Mouse (Mus musculus) stomach, embryonic 16.5 days (tissue): ENCODE data around the gene Adrb1. TPM values are rescaled to one million over a fixed set of nuclear protein-coding genes. Genes with fewer than 3 reads are reported as not detected.
A peak's percentile ranks its signal among the peaks of the same experiment; 100 is the strongest.

ENCODE experiments used
- ATAC-seq: fragments of 200-750 bp; cut with Nextera tagmentation; 2 replicates; pipeline ENCODE4 v1.8.0; 2017; ENCODE audit warnings: moderate number of reproducible peaks, moderate TSS enrichment; ENCODE audit not compliant: insufficient read depth, low FRiP score
- H3K27ac ChIP-seq: fragments of 300-500 bp; sonication (generic); 2 replicates; pipeline ENCODE4 v1.5.1; 2014; ENCODE audit warnings: low read length
- H3K27me3 ChIP-seq: fragments of 300-500 bp; sonication (generic); 2 replicates; pipeline ENCODE4 v1.6.1; 2014; ENCODE audit warnings: low read length, control low read depth, mixed read lengths; ENCODE audit not compliant: control insufficient read depth, insufficient read depth
- H3K36me3 ChIP-seq: fragments of 300-500 bp; sonication (generic); 2 replicates; pipeline ENCODE4 v1.6.1; 2014; ENCODE audit warnings: low read length; ENCODE audit not compliant: control insufficient read depth, insufficient read depth
- H3K4me1 ChIP-seq: fragments of 300-500 bp; sonication (generic); 2 replicates; pipeline ENCODE4 v1.6.1; 2014; ENCODE audit warnings: low read length, control low read depth, mixed read lengths; ENCODE audit not compliant: control insufficient read depth, insufficient read depth
- H3K4me2 ChIP-seq: fragments of 300-500 bp; sonication (generic); 2 replicates; pipeline ENCODE4 v1.6.1; 2014; ENCODE audit warnings: low read depth, low read length, mixed read lengths
- H3K4me3 ChIP-seq: fragments of 300-500 bp; sonication (generic); replicated peaks from 2 replicates; pipeline ENCODE4 v1.5.1; 2014; ENCODE audit warnings: mild to moderate bottlenecking, low read length
- H3K9ac ChIP-seq: fragments of 300-500 bp; sonication (generic); 2 replicates; pipeline ENCODE4 v1.6.1; 2014; ENCODE audit warnings: low read length
- H3K9me3 ChIP-seq: fragments of 300-500 bp; sonication (generic); replicated peaks from 2 replicates; pipeline ENCODE4 v1.6.1; 2016; ENCODE audit warnings: low read length, control low read depth; ENCODE audit not compliant: control insufficient read depth
- WGBS: fragments of 180-500 bp; shearing (Covaris S2); extraction: QIAGEN DNeasy Blood & Tissue Kit; methylation state at CpG from one replicate; pipeline ENCODE4 v1.1.7; 2014; 5-methylcytosine and 5-hydroxymethylcytosine counted together
- polyA plus RNA-seq: library from polyadenylated mRNA; unstranded; fragments of >200 nt; fragmentation: Nextera tagmentation; extraction: Ambion mirVana; gene quantifications from 2 replicates; pipeline ENCODE4 v1.2.1, GENCODE M21; 2015

The Adrb1 gene
- polyA plus RNA-seq, 1 experiment from 2014 or later: 0.34 TPM

GRCm38 (mm10) chr19:56714661-56715170 lies 7.3 kb upstream of the Adrb1 start:
- no peak overlapping the region for H3K9ac ChIP-seq
- H3K4me2 ChIP-seq: no peak overlapping the region
- ATAC-seq: no peak
- peaks cover 10% of the 10 kb centered on the region for H3K27me3 ChIP-seq
- H3K9me3 ChIP-seq: no peaks in the 10 kb centered on the region
- 0 out of 2 replicates have a peak, but pooled peaks cover 2% of the 10 kb centered on the region for H3K4me1 ChIP-seq
- H3K4me3 ChIP-seq: no peak overlapping the region
- no peak overlapping the region for H3K27ac ChIP-seq
- WGBS: 51% methylated on average over 4 of the region's 4 CpGs
- H3K36me3 ChIP-seq: no peaks in the 10 kb centered on the region

- H3K27me3 ChIP-seq: peaks cover 28% of the 10 kb centered on the region
- no peak for ATAC-seq
Observed at GRCm38 (mm10) chr19:56718046-56718445, 4.0 kb upstream of the Adrb1 start.

GRCm38 (mm10) chr19:56720882-56721281 lies 1.1 kb upstream of the Adrb1 start:
- peak overlapping the region; percentile 49 for H3K4me3 ChIP-seq
- ATAC-seq: no peak
- peaks cover 11% of the 10 kb centered on the region; the same call in 1 of the 2 replicates for H3K4me1 ChIP-seq
- H3K36me3 ChIP-seq: no peaks in the 10 kb centered on the region
- H3K27me3 ChIP-seq: peaks cover 47% of the 10 kb centered on the region
- H3K4me2 ChIP-seq: peak overlapping the region; percentile 96
- no peak overlapping the region for H3K27ac ChIP-seq
- WGBS: 31% methylated on average over 13 of the region's 13 CpGs
- H3K9ac ChIP-seq: peak overlapping the region; percentile 75; the same call in 1 of the 2 replicates
- H3K9me3 ChIP-seq: no peaks in the 10 kb centered on the region

More at GRCm38 (mm10) chr19:56718046-56718445, 4.0 kb upstream of the Adrb1 start:
- no peak overlapping the region for H3K9ac ChIP-seq
- no peak overlapping the region for H3K4me3 ChIP-seq
- H3K4me2 ChIP-seq: no peak overlapping the region
- H3K4me1 ChIP-seq: peaks cover 11% of the 10 kb centered on the region; the same call in 1 of the 2 replicates
- 75% methylated on average over 8 of the region's 8 CpGs for WGBS
- no peak overlapping the region for H3K27ac ChIP-seq
- no peaks in the 10 kb centered on the region for H3K9me3 ChIP-seq
- H3K36me3 ChIP-seq: no peaks in the 10 kb centered on the region

DNA sequence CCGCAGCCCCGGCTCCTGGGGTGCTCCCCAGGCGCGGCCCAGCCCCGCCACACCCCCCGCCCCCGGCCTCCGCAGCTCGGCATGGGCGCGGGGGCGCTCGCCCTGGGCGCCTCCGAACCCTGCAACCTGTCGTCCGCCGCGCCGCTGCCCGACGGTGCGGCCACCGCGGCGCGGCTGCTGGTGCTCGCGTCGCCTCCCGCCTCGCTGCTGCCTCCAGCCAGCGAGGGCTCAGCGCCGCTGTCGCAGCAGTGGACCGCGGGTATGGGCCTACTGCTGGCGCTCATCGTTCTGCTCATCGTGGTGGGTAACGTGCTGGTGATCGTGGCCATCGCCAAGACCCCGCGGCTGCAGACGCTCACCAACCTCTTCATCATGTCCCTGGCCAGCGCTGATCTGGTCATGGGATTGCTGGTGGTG lies 300 bp downstream of the Adrb1 start:
- no peaks in the 10 kb centered on the region for H3K9me3 ChIP-seq
- H3K27me3 ChIP-seq: peaks cover 47% of the 10 kb centered on the region
- H3K36me3 ChIP-seq: no peaks in the 10 kb centered on the region
- ATAC-seq: no peak
- H3K4me1 ChIP-seq: peaks cover 19% of the 10 kb centered on the region
- under 1% methylated on average over 46 of the region's 48 CpGs for WGBS
- H3K4me2 ChIP-seq: peak overlapping the region; percentile 96
- H3K9ac ChIP-seq: peak overlapping the region; percentile 75
- H3K4me3 ChIP-seq: peak overlapping the region; percentile 49
- H3K27ac ChIP-seq: no peak overlapping the region

DNA sequence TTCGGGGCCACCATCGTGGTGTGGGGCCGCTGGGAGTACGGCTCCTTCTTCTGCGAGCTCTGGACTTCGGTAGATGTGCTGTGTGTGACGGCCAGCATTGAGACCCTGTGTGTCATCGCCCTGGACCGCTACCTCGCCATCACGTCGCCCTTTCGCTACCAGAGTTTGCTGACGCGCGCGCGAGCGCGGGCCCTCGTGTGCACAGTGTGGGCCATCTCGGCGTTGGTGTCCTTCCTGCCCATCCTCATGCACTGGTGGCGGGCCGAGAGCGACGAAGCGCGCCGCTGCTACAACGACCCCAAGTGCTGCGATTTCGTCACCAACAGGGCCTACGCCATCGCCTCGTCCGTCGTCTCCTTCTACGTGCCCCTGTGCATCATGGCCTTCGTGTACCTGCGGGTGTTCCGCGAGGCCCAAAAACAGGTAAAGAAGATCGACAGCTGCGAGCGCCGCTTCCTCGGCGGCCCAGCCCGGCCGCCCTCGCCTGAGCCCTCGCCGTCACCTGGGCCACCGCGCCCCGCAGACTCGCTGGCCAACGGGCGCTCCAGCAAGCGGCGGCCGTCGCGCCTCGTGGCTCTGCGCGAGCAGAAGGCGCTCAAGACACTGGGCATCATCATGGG lies 822 bp downstream of the Adrb1 start:
- ATAC-seq: 0 out of 2 replicates have a peak, but pooled peaks have one; percentile 2
- no peaks in the 10 kb centered on the region for H3K36me3 ChIP-seq
- no peaks in the 10 kb centered on the region for H3K9me3 ChIP-seq
- peak overlapping the region; percentile 75 for H3K9ac ChIP-seq
- H3K4me1 ChIP-seq: peaks cover 24% of the 10 kb centered on the region
- peaks cover 46% of the 10 kb centered on the region for H3K27me3 ChIP-seq
- peak overlapping the region; percentile 96 for H3K4me2 ChIP-seq
- H3K27ac ChIP-seq: no peak overlapping the region
- H3K4me3 ChIP-seq: peak overlapping the region; percentile 49
- 1% methylated on average over 69 of the region's 69 CpGs for WGBS

DNA sequence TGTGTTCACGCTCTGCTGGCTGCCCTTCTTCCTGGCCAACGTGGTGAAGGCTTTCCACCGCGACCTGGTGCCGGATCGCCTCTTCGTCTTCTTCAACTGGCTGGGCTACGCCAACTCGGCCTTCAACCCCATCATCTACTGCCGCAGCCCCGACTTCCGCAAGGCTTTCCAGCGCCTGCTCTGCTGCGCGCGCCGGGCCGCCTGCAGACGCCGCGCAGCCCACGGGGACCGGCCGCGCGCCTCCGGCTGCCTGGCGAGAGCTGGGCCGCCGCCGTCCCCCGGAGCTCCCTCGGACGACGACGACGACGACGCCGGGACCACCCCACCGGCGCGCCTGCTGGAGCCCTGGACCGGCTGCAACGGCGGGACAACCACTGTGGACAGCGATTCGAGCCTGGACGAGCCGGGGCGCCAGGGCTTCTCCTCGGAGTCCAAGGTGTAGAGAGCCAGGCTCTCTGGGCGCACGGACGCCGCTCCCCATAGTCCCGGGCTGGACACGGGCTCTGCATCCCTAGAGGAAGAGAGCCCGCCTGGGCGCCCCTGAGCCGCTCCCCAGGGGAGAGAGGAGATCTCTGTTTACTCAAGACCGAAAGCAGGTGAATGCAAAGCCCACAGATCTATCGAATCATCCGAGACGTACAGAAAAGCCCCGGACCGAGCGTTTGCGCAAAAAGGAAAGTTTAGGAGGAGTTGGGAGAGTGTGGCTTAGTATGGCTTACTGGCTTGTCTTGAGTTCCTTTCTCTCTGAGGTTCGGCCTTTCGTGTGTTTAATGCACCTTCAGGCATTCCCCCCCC lies 1.5 kb downstream of the Adrb1 start:
- under 1% methylated on average over 71 of the region's 71 CpGs for WGBS
- peak; percentile 60 for ATAC-seq
- peak overlapping the region; percentile 55; the same call in 1 of the 2 replicates for H3K27ac ChIP-seq

DNA sequence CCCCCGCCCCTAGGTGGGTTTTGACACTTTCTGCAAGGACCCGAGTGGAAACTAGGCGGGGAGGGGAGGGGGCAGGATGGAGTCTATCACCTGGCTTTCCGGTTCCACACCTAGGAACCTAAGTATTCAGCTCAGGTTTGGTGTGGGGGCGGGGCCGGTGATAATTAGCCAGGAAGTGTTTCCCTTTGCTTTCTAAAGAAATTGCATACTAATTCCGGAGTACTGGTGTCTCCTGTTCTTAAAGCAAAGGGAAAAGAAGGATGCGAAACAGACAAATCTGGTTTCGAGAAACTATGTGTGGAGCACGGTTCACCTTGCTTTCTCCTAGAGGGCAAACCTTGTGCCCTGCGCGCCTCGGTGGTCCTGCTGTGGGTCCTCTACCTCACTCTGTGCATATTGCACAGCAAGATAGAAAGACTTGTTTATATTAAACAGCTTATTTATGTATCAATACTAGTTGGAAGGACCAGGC lies 2.2 kb downstream of the Adrb1 start:
- no peak overlapping the region for H3K27ac ChIP-seq
- peaks cover 39% of the 10 kb centered on the region for H3K27me3 ChIP-seq
- peak overlapping the region; percentile 49 for H3K4me3 ChIP-seq
- peak overlapping the region; percentile 96 for H3K4me2 ChIP-seq
- peaks cover 24% of the 10 kb centered on the region for H3K4me1 ChIP-seq
- H3K9ac ChIP-seq: peak overlapping the region; percentile 75
- no peak for ATAC-seq
- 10% methylated on average over 13 of the region's 13 CpGs for WGBS
- no peaks in the 10 kb centered on the region for H3K9me3 ChIP-seq
- H3K36me3 ChIP-seq: no peaks in the 10 kb centered on the region

More for the DNA sequence above, 1.5 kb downstream of the Adrb1 start:
- peaks cover 42% of the 10 kb centered on the region for H3K27me3 ChIP-seq
- peak overlapping the region; percentile 75 for H3K9ac ChIP-seq
- no peaks in the 10 kb centered on the region for H3K36me3 ChIP-seq
- peak overlapping the region; percentile 49 for H3K4me3 ChIP-seq
- peak overlapping the region; percentile 96 for H3K4me2 ChIP-seq
- peaks cover 24% of the 10 kb centered on the region for H3K4me1 ChIP-seq
- no peaks in the 10 kb centered on the region for H3K9me3 ChIP-seq

DNA sequence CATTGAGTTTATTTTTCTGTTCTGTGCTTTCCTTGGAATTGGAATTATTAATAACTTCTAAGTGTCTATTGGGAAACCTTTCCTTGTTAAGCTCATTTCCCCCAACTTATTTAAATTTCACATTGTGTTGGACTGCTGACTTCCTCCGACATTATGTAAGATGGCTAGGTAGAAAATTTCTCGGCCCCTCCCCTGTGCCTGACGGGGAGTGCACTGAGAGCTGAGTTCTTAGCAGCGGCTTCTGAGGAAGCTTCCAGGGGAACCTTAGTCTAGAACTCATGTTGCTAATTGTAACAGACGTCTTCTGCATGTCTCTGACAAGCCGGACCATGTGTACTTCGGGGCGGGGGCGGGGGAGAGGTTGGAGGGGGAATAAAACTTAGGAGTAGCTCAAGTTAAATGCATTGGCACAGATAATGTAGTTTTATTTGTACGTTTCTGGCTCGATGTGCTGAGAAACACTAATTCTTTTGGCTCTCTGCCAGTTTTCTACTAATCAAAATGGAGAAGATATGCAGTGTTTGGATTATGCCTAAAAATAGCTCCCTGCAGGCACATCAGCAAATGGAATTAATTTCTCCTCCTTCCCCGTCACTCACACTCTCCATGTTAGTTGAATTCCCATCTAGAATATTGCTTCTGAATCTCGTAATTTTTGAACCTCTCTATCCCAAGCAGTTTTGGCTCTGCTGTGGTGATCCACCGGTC lies 5.3 kb downstream of the Adrb1 start:
- WGBS: 39% methylated on average over 14 of the region's 14 CpGs
- Histone ChIP-seq H3K27ac (no peak overlapping the region), H3K4me3 (no peak overlapping the region), H3K9me3 (no peaks in the 10 kb centered on the region), H3K27me3 (peaks cover 23% of the 10 kb centered on the region), H3K36me3 (no peaks in the 10 kb centered on the region), H3K9ac (no peak overlapping the region), H3K4me2 (peak overlapping the region; percentile 34), H3K4me1 (peaks cover 22% of the 10 kb centered on the region)
- peak; percentile 31; the same call in 1 of the 2 replicates for ATAC-seq
